Mouse (Mus musculus): ENCODE data around the gene Gm4881.

Gene Gm4881

DNA sequence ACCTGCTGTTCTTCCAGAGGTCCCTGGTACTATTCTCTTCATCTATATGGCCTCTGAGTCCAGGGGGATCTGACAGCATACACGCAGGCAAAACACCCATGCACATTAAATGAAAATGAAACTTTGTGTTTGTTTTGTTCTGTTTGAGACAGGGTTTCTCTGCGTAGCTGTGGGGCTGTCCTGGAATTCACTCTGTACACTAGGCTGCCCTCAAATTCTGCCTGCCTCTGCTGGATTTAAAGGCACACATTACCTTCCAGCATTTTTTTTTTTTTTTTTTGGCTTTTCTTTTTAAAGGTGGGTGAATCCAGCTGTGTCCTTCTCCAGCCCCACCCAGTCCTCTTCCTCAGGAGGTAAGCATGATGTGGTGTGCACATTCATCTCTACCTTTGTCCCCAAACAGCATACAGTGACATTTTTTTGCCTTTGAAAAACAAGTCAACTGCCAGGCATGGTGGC is 52.1 kb downstream of the Gm4881 start:
- DNase-seq = no peak

DNA sequence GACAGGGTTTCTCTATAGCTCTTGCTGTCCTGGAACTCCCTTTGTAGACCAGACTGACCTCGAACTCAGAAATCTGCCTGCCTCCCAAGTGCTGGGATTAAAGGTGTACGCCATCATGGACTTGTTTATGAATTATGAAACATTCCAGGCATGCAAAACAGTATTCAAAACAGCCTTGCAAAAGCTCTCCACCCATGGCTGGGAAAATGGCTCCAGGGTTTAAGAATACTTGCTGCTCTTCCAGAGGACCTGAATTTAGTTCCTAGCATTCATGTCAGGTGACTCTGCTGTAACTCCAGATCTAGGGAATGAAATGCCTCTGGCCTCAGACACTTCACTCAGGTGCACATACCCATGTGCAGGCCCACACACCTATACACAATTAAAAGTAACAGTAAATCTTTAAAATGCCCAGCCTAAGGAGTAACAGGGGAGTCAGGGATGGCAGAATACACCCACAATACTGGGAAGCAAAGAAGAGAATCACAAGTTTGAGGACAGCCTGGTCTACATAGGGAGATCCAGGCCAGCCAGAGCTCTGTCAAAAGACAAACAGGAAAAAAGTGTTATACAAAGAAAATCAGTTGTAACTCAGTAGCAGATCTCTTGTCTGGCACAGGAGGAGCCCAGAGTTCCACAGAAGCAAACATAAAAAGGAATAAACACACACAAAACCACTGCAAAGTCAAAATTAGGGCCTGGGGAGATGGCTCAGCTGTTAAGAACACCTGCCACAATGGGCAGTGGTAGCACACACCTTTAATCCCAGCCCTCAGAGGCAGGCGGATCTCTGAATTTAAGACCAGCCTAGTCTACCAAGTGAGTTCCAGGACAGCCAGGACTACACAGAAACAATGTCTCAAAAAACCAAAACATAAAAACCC is 52.8 kb downstream of the Gm4881 start:
- no peak for DNase-seq

DNA sequence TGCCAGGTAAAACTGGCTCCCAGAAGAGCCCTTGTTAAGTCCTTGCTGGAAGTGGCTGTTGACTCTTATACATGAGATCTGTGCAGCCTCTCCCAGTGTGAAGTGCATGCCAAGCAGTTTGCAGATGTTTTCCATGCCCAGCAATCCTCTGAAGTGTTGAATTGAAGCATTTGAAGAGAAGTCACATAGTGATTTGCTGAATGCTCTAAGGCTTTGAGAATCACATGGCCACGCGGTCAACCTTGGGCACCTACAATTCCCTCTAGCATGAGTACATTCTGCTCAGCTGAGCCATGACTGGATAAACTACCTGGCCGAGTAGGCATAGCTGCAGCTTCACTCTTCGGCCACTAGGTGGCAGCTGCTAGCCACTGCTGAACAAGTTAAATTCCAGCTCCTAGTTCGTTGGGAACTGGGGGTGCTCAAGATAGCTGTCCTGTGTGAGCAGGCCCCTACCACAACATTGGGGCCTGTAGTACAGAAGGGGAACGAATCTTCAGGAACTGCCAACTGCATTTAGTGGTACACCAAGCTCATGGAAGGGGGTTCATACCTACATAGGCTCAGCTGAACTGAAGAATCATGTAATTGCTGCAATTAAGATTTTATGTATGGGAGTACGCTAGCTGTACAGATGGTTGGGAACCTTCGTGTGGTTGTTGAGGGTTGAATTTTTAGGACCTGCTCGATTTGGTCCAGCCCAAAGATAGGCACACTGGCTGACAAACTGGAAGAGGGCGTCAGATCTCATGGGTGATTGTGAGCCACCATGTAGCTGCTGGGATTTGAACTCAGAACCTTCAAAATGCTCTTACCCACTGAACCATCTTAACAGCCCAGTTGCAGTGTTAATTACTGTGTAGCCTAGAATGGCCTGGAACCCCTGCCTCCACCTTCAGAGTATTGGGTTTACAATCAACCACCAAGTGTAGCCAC is 53.7 kb downstream of the Gm4881 start:
- peak; percentile 69 to 76 for DNase-seq

DNA sequence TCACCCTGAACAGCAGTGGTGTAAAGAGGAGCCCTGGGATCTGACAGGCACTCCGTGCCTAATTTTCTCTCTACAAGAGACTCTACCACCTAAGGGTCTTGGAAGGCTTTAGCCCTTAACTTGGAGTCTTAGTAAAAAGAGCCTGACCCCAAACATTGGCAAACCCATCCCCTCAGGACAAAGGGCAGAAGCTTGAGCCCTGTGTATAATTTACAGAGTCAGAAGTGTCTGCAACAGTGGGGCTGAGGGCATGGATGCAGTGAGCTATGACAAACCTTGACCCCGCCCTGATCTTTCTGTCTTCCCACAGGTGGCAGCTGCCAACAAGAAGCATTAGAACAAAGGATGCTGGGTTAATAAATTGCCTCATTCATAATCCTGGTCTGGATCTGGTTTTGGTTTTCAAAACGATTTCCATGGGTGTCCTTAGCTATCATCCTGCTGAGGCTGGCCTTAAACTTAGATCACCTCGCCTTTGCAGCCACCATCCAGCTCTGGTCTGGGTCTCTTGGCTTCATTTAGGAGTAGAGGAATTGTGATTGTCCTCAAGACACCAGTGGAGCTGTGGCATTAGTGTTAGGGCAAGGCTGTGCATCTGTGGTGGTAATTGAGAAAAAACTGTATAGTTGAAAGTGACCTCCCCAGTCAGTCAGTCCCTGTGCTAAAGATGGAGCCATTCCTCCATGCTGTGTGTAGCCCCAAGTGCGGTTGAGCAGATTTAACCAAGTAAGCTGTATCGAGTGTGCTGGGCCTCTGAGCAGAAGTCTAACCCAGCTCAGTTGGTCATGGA is 54.7 kb downstream of the Gm4881 start:
- DNase-seq = no peak

DNA sequence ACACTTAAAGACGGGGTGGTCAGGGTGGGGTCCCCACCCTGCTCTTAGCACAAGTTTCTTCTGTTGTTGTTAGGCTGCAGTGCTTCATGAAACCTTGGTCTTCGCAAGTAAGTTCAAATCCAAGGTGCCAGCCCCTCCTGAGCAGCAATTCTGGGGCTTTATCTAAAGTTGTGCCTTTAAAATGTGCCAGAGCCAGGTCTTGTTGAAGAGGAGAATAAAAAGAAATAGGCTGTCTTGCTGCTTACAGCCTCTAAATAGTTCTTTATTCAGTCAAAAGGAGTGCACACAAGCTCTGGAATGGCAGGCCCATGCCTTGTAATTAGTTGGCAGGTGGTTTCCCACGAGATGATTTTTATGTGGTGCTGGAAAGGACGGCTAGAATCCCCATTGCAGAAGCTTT is 57.2 kb downstream of the Gm4881 start:
- no peak for DNase-seq

DNA sequence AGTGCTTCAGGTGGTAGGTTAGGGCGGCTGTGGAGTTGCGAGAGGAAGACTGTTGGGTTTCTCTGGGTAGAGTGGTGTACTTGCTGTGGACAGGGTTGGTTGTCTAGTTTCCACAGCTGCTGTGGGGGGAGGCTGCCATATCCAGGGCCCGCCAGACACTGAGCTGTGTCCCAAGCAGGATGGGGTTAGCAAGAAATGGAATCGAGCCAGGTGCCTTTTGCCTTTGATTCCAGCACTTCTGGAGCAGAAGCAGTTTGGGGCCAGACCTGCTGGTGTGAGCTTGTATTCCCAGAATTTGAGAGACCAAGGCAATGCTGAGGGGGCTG is 58.0 kb downstream of the Gm4881 start:
- no peak for DNase-seq

DNA sequence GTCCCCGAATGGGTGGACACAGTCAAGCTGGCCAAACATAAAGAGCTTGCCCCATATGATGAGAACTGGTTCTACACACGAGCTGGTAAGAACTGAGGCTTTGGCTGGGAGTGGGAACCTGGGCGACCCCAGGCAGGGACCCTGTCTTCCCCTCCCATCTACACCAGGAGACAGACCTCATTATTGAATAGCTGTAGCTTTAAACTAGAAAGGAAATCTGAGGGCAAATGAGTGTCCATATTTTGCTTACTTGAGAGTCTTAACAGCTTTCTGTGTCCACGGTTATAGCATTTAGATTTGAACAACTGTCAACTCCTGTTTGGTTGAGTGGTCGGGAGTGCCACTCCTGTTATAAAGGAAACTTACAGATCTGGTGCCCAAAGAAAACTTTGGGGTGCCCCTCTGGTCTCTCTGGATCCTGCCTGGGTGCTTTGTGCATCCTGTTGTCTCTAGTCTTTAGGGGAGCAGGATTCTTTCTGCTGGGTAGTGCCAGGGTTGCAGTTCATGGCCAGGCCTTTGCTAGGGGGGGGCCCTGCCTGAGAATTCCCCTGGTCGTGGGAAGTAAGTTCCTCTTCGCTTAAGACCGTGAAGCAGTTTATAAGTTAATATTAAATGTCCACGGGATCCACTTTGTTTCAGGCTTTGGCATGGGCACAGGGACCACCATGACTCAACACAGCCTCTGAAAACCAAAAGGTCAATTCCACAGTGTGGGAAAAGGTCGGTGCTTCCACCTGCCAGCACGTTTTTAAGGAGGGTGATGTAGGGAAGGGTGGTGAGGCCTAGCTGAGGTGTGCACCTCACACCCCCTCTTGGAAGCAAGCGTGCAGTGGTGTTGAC is 58.6 kb downstream of the Gm4881 start:
- no peak for DNase-seq

DNA sequence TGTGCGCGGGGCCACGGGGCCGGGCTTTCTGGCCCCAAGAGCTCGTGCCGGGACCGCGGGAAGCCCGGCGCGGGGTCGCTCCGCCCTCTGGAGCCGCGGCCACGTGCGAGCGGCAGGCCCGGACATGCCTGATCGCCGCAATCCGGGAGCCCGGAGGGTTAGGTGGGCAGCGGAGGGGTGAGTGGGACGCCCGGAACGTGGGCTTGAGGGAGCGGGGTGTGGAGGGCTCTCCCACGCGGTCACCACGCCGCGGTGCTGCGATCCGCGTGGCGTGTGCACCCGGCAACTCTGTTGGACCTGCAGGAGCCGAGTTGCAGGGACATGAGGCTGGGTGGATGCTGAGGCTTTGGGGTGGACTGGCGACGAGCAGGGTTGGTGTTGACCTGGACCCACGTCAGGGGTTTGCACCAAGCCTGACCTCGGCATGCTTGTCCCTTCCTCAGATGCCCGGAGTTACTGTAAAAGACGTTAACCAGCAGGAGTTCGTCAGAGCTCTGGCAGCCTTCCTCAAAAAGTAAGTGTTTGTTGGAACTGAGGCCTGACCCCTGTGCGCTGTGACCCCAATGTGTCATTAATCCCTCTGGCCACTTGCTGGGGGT is 59.5 kb downstream of the Gm4881 start:
- DNase-seq = no peak

DNA sequence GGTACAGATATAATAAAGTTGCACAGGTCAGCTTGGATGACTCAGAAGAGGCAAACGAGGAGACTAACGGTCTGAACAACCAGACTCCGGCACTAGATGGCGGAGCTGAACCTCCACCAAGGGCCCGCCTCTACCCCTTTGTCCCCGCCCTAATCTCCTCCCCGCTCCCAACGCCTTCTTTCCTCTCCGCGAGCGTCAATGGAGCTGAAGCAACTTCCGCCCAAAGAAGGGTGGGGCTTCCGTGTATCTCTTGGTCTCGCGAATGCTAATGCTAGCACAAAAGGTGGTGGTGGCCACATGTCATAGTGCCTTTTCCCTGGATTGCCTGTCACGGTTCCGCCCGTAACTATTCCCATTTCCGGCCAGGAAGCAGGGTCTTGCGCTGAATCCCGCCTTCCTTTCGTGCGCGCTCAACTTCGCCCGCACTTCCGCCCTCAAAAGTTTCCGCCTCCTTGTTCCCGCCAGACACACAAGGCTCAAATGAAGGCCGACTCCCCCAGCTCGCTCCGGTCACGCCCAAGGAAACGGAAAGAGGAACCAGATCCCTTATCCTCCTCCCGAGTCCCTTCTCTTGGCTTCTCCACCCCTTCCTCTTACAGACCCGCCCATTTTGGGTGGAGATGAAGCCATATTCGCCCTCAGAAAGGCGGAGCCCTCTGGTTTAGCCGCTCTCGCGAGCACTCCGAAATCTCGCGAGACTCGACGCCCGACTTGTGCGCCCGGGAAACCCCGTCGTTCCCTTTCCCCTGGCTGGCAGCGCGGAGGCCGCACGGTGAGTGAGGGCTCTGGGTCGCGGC is 60.2 kb downstream of the Gm4881 start, which contains the start of gene Rps19:
TSS of gene Rps19 (plus strand) at position 476 of the 797 bp plus-strand sequence.
- DNase-seq = peak; percentile 97

DNA sequence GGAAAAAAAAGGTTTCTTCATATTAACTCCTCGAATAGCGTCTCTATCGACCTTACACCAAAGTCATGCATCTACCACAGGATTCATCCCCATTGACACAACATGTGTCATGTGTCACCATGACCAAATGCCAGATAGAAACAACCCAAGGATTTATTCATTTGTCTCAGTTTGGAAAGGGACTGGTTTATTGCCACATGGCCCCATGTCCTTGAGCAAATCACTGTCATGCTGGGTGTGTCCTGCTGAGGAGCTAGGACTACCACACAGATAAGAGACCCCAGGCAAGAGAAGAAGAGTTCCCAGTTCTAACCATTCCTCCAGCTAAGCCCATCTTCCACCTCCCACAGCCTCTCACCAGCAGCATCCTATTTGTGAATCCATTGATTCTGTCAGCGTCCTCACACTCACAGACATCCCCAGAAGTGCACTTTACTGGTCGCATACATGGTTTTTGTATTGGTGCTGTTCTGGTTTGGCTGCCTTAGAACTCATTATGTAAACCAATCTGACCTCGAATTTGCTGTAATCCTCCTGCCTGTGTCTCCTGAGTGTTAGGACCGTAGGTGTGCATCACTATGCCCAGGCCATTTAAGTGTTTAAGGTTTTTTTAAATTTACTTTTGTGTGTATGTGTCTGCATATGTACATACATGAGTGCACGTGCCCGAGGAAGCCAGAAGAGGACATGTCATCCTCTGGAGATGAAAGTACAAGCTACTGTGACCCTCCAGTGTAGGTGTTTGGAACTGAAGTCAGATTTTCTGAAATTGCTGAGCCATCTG is 61.7 kb downstream of the Gm4881 start:
- DNase-seq = no peak

DNA sequence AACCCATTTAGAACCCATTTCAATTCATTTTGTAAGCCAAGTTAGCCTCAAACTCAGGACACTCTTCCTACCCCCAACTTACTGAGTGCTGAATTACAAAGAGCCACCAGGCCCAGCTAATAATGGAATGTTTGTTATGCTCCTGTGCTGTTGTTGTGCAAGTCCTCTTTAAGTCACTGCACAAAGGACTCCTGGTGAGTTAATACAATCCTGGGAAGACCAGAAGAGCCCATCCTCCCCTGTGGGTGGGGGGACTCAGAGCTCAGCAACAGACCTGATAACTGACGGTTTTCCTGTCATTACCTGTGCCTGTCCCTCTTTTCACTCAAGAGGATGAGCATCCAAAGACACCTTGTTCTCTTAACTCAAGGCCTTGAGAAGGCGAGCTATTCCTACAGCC is 64.7 kb downstream of the Gm4881 start:
- no peak for DNase-seq

DNA sequence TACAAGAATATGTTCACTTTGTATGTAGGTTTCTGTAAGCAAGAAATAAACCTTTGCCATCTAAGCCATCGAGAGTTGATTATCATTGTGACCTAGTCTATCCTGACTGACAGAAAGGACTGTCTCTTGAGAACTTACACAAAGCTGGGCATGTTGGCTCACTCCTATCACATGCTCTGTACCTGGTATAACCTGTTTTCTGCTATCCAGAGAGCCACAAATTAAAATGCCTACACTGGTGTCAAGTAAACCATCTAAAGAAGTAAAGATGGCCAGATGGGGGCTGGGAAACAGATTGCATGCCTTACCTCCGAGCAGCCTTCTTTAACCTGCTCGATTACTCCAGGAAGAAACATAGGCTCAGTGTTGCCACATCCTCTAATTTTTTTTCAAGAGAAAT is 66.7 kb downstream of the Gm4881 start:
- no peak for DNase-seq

All from cerebellum, postnatal 36 days (tissue).